Mouse (Mus musculus): Measurements from ENCODE around the gene Tgfb3. TPM values are rescaled to one million over a fixed set of nuclear protein-coding genes. Genes with fewer than 3 reads are reported as not detected.

The Tgfb3 gene
- polyA plus RNA-seq, 1 experiment from 2014 or later: 20.3 TPM

DNA sequence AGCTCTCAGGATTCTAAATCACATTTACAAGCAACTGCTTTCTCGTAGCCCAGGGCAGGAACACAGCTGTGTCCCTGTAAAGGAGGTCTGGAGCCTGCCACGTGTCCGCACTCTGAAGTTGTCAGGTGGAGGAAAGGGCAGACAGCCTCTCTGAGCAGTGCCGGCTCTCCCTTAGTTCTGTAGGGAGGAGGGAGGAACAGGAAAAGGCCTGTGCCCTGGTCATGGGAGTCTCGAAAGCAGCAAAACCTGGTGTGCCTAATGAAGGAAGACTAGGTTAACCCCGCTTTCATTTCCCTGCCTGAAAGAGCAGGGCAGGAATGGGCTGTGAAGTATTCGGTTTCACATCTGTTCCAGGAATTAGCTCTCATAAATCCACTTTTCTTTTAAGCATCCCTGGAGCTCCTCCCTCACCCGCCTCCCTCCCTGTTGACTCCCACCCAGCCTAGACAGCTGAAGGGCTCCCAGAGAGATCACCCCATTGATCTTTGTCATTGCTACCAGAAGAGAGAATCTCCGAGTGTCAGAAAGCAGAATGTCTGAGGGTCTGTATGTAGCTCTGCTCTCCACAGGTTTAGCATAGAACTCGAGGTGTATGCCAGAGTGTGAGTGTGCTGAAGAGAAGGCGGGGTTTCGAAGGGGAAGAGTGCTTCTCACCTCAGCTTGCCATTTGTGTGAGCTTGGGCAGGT lies 41.5 kb downstream of the Tgfb3 start:
- Histone ChIP-seq H3K4me3 (ENCODE audit: low read depth, low read length) (no peak overlapping the region), H3K9me3 (ENCODE audit: control insufficient read depth, low read length) (no peaks in the 10 kb centered on the region), H3K27me3 (ENCODE audit: control insufficient read depth, insufficient read depth, low read length) (no peaks in the 10 kb centered on the region), H3K4me2 (ENCODE audit: low read depth, severe bottlenecking) (peak overlapping the region; percentile 5; the same call in 1 of the 2 replicates), H3K36me3 (ENCODE audit: control insufficient read depth, insufficient read depth, low read length) (no peaks in the 10 kb centered on the region), H3K9ac (ENCODE audit: low read length) (no peak overlapping the region), H3K4me1 (ENCODE audit: control insufficient read depth, insufficient read depth, low read length) (peaks cover 25% of the 10 kb centered on the region), H3K27ac (replicated peaks; ENCODE audit: low read depth, low read length) (peak overlapping the region; percentile 73)
- 13% methylated on average over 12 of the region's 12 CpGs for WGBS
- DNase-seq (ENCODE audit: low spot score): peak; percentile 82
- peak; percentile 94 for ATAC-seq (ENCODE audit: insufficient number of reproducible peaks, low FRiP score, low TSS enrichment, low read depth)

DNA sequence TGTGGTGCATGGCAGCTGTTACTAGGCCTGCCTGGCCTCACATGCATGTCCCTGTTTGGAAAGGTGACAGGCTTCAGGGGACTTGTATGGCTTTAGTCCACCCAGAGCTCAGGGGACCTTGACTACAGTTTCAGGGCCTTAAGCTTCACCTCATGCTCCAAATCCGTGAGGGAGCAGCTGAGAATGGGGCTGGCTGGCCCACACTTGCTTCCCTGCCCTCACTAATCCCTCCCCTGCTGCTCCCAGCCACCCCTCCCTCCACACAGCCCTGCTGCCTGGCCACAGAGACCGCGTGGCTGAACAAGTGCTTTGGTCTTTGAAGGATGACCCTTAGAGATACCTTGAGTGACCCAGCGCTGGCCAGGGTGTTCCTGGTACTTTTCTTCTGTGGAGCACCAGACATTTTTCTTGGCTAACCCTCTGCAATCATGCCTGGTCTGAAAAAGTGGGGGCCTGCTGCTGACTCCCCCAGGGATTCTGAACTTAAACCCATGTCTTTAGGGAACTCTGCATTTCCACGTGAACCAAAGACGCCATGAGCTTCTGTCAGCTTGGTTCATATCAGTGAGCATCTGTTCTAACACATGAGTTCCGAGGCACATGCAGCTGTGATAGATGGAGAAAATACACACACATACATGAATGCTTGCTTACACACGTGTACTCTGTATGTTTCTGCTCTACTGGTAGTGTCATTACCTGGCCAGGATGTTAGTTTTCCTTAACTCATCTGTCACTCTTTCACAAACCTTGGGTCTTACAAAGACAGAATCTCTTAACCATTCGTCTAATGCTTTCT lies 42.3 kb downstream of the Tgfb3 start:
- Histone ChIP-seq H3K4me1 (ENCODE audit: control insufficient read depth, insufficient read depth, low read length) (peaks cover 25% of the 10 kb centered on the region), H3K9ac (ENCODE audit: low read length) (no peak overlapping the region), H3K27ac (replicated peaks; ENCODE audit: low read depth, low read length) (peak overlapping the region; percentile 73), H3K9me3 (ENCODE audit: control insufficient read depth, low read length) (no peaks in the 10 kb centered on the region), H3K4me3 (ENCODE audit: low read depth, low read length) (no peak overlapping the region), H3K4me2 (ENCODE audit: low read depth, severe bottlenecking) (no peak overlapping the region; the same call in 1 of the 2 replicates), H3K36me3 (ENCODE audit: control insufficient read depth, insufficient read depth, low read length) (no peaks in the 10 kb centered on the region), H3K27me3 (ENCODE audit: control insufficient read depth, insufficient read depth, low read length) (no peaks in the 10 kb centered on the region)
- no peak for ATAC-seq (ENCODE audit: insufficient number of reproducible peaks, low FRiP score, low TSS enrichment, low read depth)
- WGBS: 26% methylated on average over 9 of the region's 9 CpGs
- DNase-seq (ENCODE audit: low spot score): peak; percentile 44

DNA sequence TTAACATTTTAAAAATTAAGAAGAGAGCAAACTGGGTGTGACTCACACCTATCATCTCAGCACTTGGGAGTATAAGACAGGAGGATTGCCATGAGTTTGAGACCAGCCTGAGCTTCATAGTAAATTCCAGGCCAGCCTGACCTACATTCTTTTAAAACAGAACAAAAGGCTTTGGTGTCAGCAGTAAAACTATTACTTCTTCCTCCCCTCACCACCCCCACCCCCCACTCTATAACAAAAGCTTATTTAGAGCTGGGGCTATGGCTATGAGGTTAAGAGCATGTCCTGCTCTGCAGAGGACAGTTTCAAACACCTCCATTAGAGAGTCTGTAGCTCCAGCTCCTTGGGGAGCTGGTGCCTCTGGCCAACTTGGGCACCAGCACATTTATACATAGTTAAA lies 43.3 kb downstream of the Tgfb3 start:
- Histone ChIP-seq H3K4me3 (ENCODE audit: low read depth, low read length) (no peak overlapping the region), H3K9ac (ENCODE audit: low read length) (no peak overlapping the region), H3K27ac (replicated peaks; ENCODE audit: low read depth, low read length) (no peak overlapping the region), H3K9me3 (ENCODE audit: control insufficient read depth, low read length) (no peaks in the 10 kb centered on the region), H3K4me1 (ENCODE audit: control insufficient read depth, insufficient read depth, low read length) (peaks cover 25% of the 10 kb centered on the region), H3K4me2 (ENCODE audit: low read depth, severe bottlenecking) (no peak overlapping the region), H3K36me3 (ENCODE audit: control insufficient read depth, insufficient read depth, low read length) (no peaks in the 10 kb centered on the region), H3K27me3 (ENCODE audit: control insufficient read depth, insufficient read depth, low read length) (no peaks in the 10 kb centered on the region)
- ATAC-seq (ENCODE audit: insufficient number of reproducible peaks, low FRiP score, low TSS enrichment, low read depth) (no peak), DNase-seq (ENCODE audit: low spot score) (no peak)

DNA sequence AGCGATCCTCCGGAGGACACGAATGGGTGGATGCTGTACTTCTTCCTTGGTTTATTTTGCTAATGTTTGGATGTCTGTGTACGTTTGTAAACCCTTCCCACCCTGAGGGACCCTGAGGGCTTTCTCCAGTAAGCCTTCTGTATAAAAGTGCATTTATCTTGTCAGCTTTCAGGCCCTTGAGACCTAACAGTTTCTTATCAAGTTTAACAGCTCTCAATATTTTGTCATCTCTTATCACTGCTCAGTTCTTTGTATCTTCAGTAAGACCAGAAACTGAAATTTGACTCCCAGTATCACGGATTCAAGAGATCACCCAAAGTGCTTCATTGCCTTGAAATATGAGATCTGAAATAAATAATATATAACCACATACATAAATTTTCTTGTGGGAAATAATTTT lies 47.9 kb downstream of the Tgfb3 start:
- Histone ChIP-seq H3K27ac (replicated peaks; ENCODE audit: low read depth, low read length) (no peak overlapping the region), H3K4me3 (ENCODE audit: low read depth, low read length) (no peak overlapping the region), H3K9me3 (ENCODE audit: control insufficient read depth, low read length) (no peaks in the 10 kb centered on the region), H3K4me2 (ENCODE audit: low read depth, severe bottlenecking) (no peak overlapping the region), H3K27me3 (ENCODE audit: control insufficient read depth, insufficient read depth, low read length) (no peaks in the 10 kb centered on the region), H3K36me3 (ENCODE audit: control insufficient read depth, insufficient read depth, low read length) (no peaks in the 10 kb centered on the region), H3K4me1 (ENCODE audit: control insufficient read depth, insufficient read depth, low read length) (peaks cover 2% of the 10 kb centered on the region; the same call in 1 of the 2 replicates), H3K9ac (ENCODE audit: low read length) (no peak overlapping the region)
- 85% methylated on average over 5 of the region's 5 CpGs for WGBS
- no peak for DNase-seq (ENCODE audit: low spot score)
- ATAC-seq (ENCODE audit: insufficient number of reproducible peaks, low FRiP score, low TSS enrichment, low read depth): no peak

- no peak for ATAC-seq (ENCODE audit: insufficient number of reproducible peaks, low FRiP score, low TSS enrichment, low read depth)
Observed at GRCm38 (mm10) chr12:86027747-86028146, 51.1 kb downstream of the Tgfb3 start.

DNA sequence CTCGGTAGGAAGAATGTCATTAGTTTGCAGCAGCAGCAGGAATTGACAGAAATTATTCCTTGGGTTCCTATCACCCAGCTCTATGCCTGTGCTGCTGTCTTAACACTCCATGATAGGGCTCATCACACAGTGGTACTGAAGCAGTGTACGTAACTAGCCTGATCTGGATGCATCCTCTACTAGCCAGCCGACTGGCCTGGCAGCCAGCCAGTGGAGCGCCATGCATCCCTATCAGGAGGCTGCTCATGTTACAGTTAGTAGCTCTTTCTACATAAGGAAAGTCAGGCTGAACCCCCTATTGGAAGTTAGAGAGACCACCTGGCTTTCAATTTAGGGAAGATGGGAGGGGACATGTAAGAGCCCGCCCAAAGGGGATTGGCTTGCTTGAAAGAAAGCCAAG lies 51.8 kb downstream of the Tgfb3 start:
- ATAC-seq (ENCODE audit: insufficient number of reproducible peaks, low FRiP score, low TSS enrichment, low read depth) (no peak), DNase-seq (ENCODE audit: low spot score) (no peak)
- no peak overlapping the region for H3K27ac ChIP-seq (replicated peaks; ENCODE audit: low read depth, low read length)

More at GRCm38 (mm10) chr12:86027747-86028146, 51.1 kb downstream of the Tgfb3 start:
- Histone ChIP-seq H3K36me3 (ENCODE audit: control insufficient read depth, insufficient read depth, low read length) (no peaks in the 10 kb centered on the region), H3K27ac (replicated peaks; ENCODE audit: low read depth, low read length) (no peak overlapping the region), H3K27me3 (ENCODE audit: control insufficient read depth, insufficient read depth, low read length) (no peaks in the 10 kb centered on the region), H3K4me1 (ENCODE audit: control insufficient read depth, insufficient read depth, low read length) (peaks cover 18% of the 10 kb centered on the region), H3K4me2 (ENCODE audit: low read depth, severe bottlenecking) (no peak overlapping the region), H3K9me3 (ENCODE audit: control insufficient read depth, low read length) (no peaks in the 10 kb centered on the region), H3K4me3 (ENCODE audit: low read depth, low read length) (no peak overlapping the region), H3K9ac (ENCODE audit: low read length) (no peak overlapping the region)
- 89% methylated on average over 1 of the region's 1 CpGs for WGBS
- no peak for DNase-seq (ENCODE audit: low spot score)

DNA sequence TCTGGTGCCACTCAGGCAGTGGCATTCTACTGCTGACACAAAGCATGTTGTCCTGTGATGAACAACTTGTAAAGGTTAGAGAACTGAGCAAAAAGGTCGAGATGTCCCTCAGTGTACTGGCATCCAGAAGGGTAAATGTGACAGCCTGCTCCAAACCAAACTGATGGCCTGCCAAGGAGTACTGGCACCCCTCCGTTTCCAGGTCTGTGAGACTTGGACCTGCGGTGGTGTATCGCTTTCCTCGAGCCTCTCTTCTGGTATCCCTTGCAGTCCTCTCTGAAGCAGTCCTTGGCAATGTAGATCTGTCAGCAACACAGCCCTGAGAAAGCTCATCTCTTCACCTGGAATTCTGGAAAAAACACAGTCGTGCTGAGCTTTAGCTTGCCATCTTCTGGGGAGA lies 53.4 kb downstream of the Tgfb3 start:
- WGBS: 86% methylated on average over 6 of the region's 6 CpGs
- Histone ChIP-seq H3K4me2 (ENCODE audit: low read depth, severe bottlenecking) (no peak overlapping the region), H3K4me3 (ENCODE audit: low read depth, low read length) (no peak overlapping the region), H3K4me1 (ENCODE audit: control insufficient read depth, insufficient read depth, low read length) (peaks cover 30% of the 10 kb centered on the region), H3K27ac (replicated peaks; ENCODE audit: low read depth, low read length) (no peak overlapping the region), H3K27me3 (ENCODE audit: control insufficient read depth, insufficient read depth, low read length) (no peaks in the 10 kb centered on the region), H3K36me3 (ENCODE audit: control insufficient read depth, insufficient read depth, low read length) (no peaks in the 10 kb centered on the region), H3K9ac (ENCODE audit: low read length) (no peak overlapping the region), H3K9me3 (ENCODE audit: control insufficient read depth, low read length) (no peaks in the 10 kb centered on the region)
- ATAC-seq (ENCODE audit: insufficient number of reproducible peaks, low FRiP score, low TSS enrichment, low read depth): no peak
- DNase-seq (ENCODE audit: low spot score): no peak

More for the DNA sequence above, 51.8 kb downstream of the Tgfb3 start:
- Histone ChIP-seq H3K36me3 (ENCODE audit: control insufficient read depth, insufficient read depth, low read length) (no peaks in the 10 kb centered on the region), H3K4me2 (ENCODE audit: low read depth, severe bottlenecking) (no peak overlapping the region), H3K4me1 (ENCODE audit: control insufficient read depth, insufficient read depth, low read length) (peaks cover 26% of the 10 kb centered on the region), H3K27me3 (ENCODE audit: control insufficient read depth, insufficient read depth, low read length) (no peaks in the 10 kb centered on the region), H3K4me3 (ENCODE audit: low read depth, low read length) (no peak overlapping the region), H3K9me3 (ENCODE audit: control insufficient read depth, low read length) (no peaks in the 10 kb centered on the region), H3K9ac (ENCODE audit: low read length) (no peak overlapping the region)
- 79% methylated on average over 5 of the region's 5 CpGs for WGBS

DNA sequence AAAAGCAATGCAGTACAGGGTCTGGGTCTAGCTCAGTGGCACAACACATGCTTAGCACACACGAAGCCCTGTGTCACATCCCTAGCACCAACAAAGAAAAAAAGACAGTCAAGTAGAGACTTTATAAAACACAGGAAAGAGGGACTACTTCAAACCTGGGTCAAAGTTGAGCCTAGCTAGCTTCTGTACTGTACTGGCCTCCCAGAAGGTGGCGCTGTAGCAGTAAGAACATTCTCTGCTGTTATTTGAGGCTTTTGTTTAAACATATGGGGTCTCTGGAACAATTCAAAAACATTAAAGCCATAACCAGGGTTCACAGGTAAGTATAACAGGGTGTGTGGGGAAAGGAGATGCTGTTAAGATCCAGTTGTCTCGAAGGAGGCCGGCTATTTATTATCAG lies 54.4 kb downstream of the Tgfb3 start:
- 50% methylated on average over 4 of the region's 4 CpGs for WGBS
- peak; percentile 80 for DNase-seq (ENCODE audit: low spot score)
- peaks cover 30% of the 10 kb centered on the region for H3K4me1 ChIP-seq (ENCODE audit: control insufficient read depth, insufficient read depth, low read length)
- no peaks in the 10 kb centered on the region for H3K36me3 ChIP-seq (ENCODE audit: control insufficient read depth, insufficient read depth, low read length)
- H3K9me3 ChIP-seq (ENCODE audit: control insufficient read depth, low read length): no peaks in the 10 kb centered on the region
- no peak overlapping the region for H3K27ac ChIP-seq (replicated peaks; ENCODE audit: low read depth, low read length)
- no peak for ATAC-seq (ENCODE audit: insufficient number of reproducible peaks, low FRiP score, low TSS enrichment, low read depth)
- no peaks in the 10 kb centered on the region for H3K27me3 ChIP-seq (ENCODE audit: control insufficient read depth, insufficient read depth, low read length)
- H3K9ac ChIP-seq (ENCODE audit: low read length): no peak overlapping the region
- no peak overlapping the region for H3K4me2 ChIP-seq (ENCODE audit: low read depth, severe bottlenecking)
- H3K4me3 ChIP-seq (ENCODE audit: low read depth, low read length): no peak overlapping the region
